Mouse (Mus musculus): Measurements from ENCODE around the gene Sp7. TPM values are rescaled to one million over a fixed set of nuclear protein-coding genes. Genes with fewer than 3 reads are reported as not detected.

Sp7 gene
- polyA plus RNA-seq, 1 experiment from 2014 or later, result 0.21 TPM

- ATAC-seq (ENCODE audit: low FRiP score, low TSS enrichment), result no peak
- H3K27ac ChIP-seq (replicated peaks; ENCODE audit: low read depth, low read length), result no peak overlapping the region
- peak overlapping the region; percentile 10; the same call in 1 of the 2 replicates for H3K4me3 ChIP-seq (replicated peaks; ENCODE audit: low read depth, low read length)
- no peaks in the 10 kb centered on the region for H3K9me3 ChIP-seq (ENCODE audit: control insufficient read depth, low read length)
- peak overlapping the region; percentile 41 for H3K4me2 ChIP-seq (ENCODE audit: low read length)
- 0 out of 2 replicates have a peak overlapping the region, but pooled peaks have one; percentile 26 for H3K9ac ChIP-seq (replicated peaks; ENCODE audit: low read length)
- no peaks in the 10 kb centered on the region for H3K36me3 ChIP-seq (ENCODE audit: control insufficient read depth, insufficient read depth, low read length)
- peaks cover 37% of the 10 kb centered on the region for H3K27me3 ChIP-seq (ENCODE audit: control insufficient read depth, insufficient read depth, low read length)
- H3K4me1 ChIP-seq (ENCODE audit: control insufficient read depth, insufficient read depth, low read length), result peaks cover 17% of the 10 kb centered on the region; the same call in 1 of the 2 replicates
- 4% methylated on average over 25 of the region's 25 CpGs for WGBS
- peak; percentile 46 for DNase-seq
These were observed 8.9 kb downstream of the Sp7 start for GRCm38 (mm10) chr15:102358126-102358525.

GRCm38 (mm10) chr15:102356501-102357325 lies 10.3 kb downstream of the Sp7 start:
- DNase-seq, result no peak
- H3K27me3 ChIP-seq (ENCODE audit: control insufficient read depth, insufficient read depth, low read length), result peaks cover 37% of the 10 kb centered on the region

GRCm38 (mm10) chr15:102355871-102356441 lies 11.0 kb downstream of the Sp7 start:
- peaks cover 20% of the 10 kb centered on the region for H3K4me1 ChIP-seq (ENCODE audit: control insufficient read depth, insufficient read depth, low read length)
- peak overlapping the region; percentile 48 for H3K9ac ChIP-seq (replicated peaks; ENCODE audit: low read length)
- ATAC-seq (ENCODE audit: low FRiP score, low TSS enrichment) (peak; percentile 53; the same call in 1 of the 2 replicates), DNase-seq (peak; percentile 64)
- no peaks in the 10 kb centered on the region for H3K36me3 ChIP-seq (ENCODE audit: control insufficient read depth, insufficient read depth, low read length)
- peaks cover 37% of the 10 kb centered on the region for H3K27me3 ChIP-seq (ENCODE audit: control insufficient read depth, insufficient read depth, low read length)
- under 1% methylated on average over 38 of the region's 38 CpGs for WGBS
- H3K4me3 ChIP-seq (replicated peaks; ENCODE audit: low read depth, low read length), result peak overlapping the region; percentile 40
- peak overlapping the region; percentile 68 for H3K27ac ChIP-seq (replicated peaks; ENCODE audit: low read depth, low read length)
- peak overlapping the region; percentile 95 for H3K4me2 ChIP-seq (ENCODE audit: low read length)
- no peaks in the 10 kb centered on the region for H3K9me3 ChIP-seq (ENCODE audit: control insufficient read depth, low read length)

More at GRCm38 (mm10) chr15:102356501-102357325, 10.3 kb downstream of the Sp7 start:
- 22% methylated on average over 16 of the region's 16 CpGs for WGBS
- no peak for ATAC-seq (ENCODE audit: low FRiP score, low TSS enrichment)
- Histone ChIP-seq H3K4me2 (ENCODE audit: low read length) (peak overlapping the region; percentile 95), H3K4me1 (ENCODE audit: control insufficient read depth, insufficient read depth, low read length) (peaks cover 17% of the 10 kb centered on the region; the same call in 1 of the 2 replicates), H3K4me3 (replicated peaks; ENCODE audit: low read depth, low read length) (peak overlapping the region; percentile 40; the same call in 1 of the 2 replicates), H3K36me3 (ENCODE audit: control insufficient read depth, insufficient read depth, low read length) (no peaks in the 10 kb centered on the region), H3K27ac (replicated peaks; ENCODE audit: low read depth, low read length) (no peak overlapping the region), H3K9ac (replicated peaks; ENCODE audit: low read length) (peak overlapping the region; percentile 48; the same call in 1 of the 2 replicates), H3K9me3 (ENCODE audit: control insufficient read depth, low read length) (no peaks in the 10 kb centered on the region)

- Histone ChIP-seq H3K4me3 (replicated peaks; ENCODE audit: low read depth, low read length) (peak overlapping the region; percentile 40), H3K4me1 (ENCODE audit: control insufficient read depth, insufficient read depth, low read length) (peaks cover 20% of the 10 kb centered on the region), H3K9me3 (ENCODE audit: control insufficient read depth, low read length) (no peaks in the 10 kb centered on the region), H3K4me2 (ENCODE audit: low read length) (peak overlapping the region; percentile 95), H3K27ac (replicated peaks; ENCODE audit: low read depth, low read length) (peak overlapping the region; percentile 68), H3K9ac (replicated peaks; ENCODE audit: low read length) (peak overlapping the region; percentile 48), H3K36me3 (ENCODE audit: control insufficient read depth, insufficient read depth, low read length) (no peaks in the 10 kb centered on the region), H3K27me3 (ENCODE audit: control insufficient read depth, insufficient read depth, low read length) (peaks cover 37% of the 10 kb centered on the region)
- under 1% methylated on average over 48 of the region's 49 CpGs for WGBS
- peak; percentile 66; the same call in 1 of the 2 replicates for ATAC-seq (ENCODE audit: low FRiP score, low TSS enrichment)
- DNase-seq, result peak; percentile 77
These were observed 11.7 kb downstream of the Sp7 start for GRCm38 (mm10) chr15:102355134-102355870.

GRCm38 (mm10) chr15:102353986-102354385 lies 13.0 kb downstream of the Sp7 start:
- Histone ChIP-seq H3K4me1 (ENCODE audit: control insufficient read depth, insufficient read depth, low read length) (peaks cover 25% of the 10 kb centered on the region), H3K4me3 (replicated peaks; ENCODE audit: low read depth, low read length) (no peak overlapping the region), H3K27me3 (ENCODE audit: control insufficient read depth, insufficient read depth, low read length) (peaks cover 32% of the 10 kb centered on the region), H3K27ac (replicated peaks; ENCODE audit: low read depth, low read length) (no peak overlapping the region), H3K9me3 (ENCODE audit: control insufficient read depth, low read length) (no peaks in the 10 kb centered on the region), H3K36me3 (ENCODE audit: control insufficient read depth, insufficient read depth, low read length) (no peaks in the 10 kb centered on the region), H3K4me2 (ENCODE audit: low read length) (no peak overlapping the region), H3K9ac (replicated peaks; ENCODE audit: low read length) (no peak overlapping the region)
- WGBS, result 90% methylated on average over 2 of the region's 2 CpGs
- no peak for ATAC-seq (ENCODE audit: low FRiP score, low TSS enrichment)
- no peak for DNase-seq

DNA sequence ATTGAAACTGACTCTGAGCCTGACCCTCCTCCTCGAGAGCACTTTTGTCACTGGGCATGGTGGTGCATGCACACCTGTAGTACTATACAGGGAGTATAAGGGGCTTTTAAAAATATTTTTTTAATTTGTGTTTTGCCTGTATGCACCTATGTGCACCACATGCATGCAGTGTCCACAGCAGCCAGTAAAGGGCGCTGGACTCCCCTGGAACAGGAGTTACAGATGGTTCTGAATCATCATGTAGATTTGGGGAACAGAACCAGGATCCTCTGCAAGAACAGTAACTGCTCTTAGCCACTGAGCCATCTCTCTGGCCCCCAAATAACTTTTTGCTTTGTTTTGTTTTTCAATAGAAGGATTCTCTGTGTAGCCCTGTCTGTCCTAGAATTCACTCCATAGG lies 14.8 kb downstream of the Sp7 start:
- H3K9me3 ChIP-seq (ENCODE audit: control insufficient read depth, low read length), result no peaks in the 10 kb centered on the region
- no peak overlapping the region for H3K27ac ChIP-seq (replicated peaks; ENCODE audit: low read depth, low read length)
- WGBS, result 64% methylated on average over 2 of the region's 2 CpGs
- ATAC-seq (ENCODE audit: low FRiP score, low TSS enrichment), result no peak
- H3K9ac ChIP-seq (replicated peaks; ENCODE audit: low read length), result no peak overlapping the region
- peaks cover 14% of the 10 kb centered on the region for H3K27me3 ChIP-seq (ENCODE audit: control insufficient read depth, insufficient read depth, low read length)
- H3K4me2 ChIP-seq (ENCODE audit: low read length), result no peak overlapping the region
- H3K4me1 ChIP-seq (ENCODE audit: control insufficient read depth, insufficient read depth, low read length), result peaks cover 16% of the 10 kb centered on the region
- DNase-seq, result no peak
- H3K4me3 ChIP-seq (replicated peaks; ENCODE audit: low read depth, low read length), result no peak overlapping the region
- 0 out of 2 replicates have a peak, but pooled peaks cover under 1% of the 10 kb centered on the region for H3K36me3 ChIP-seq (ENCODE audit: control insufficient read depth, insufficient read depth, low read length)

GRCm38 (mm10) chr15:102350942-102351291 lies 16.1 kb downstream of the Sp7 start:
- WGBS, result 12% methylated on average over 11 of the region's 11 CpGs
- Histone ChIP-seq H3K27ac (replicated peaks; ENCODE audit: low read depth, low read length) (no peak overlapping the region), H3K4me3 (replicated peaks; ENCODE audit: low read depth, low read length) (peak overlapping the region; percentile 62), H3K9ac (replicated peaks; ENCODE audit: low read length) (peak overlapping the region; percentile 44; the same call in 1 of the 2 replicates), H3K4me2 (ENCODE audit: low read length) (peak overlapping the region; percentile 94), H3K27me3 (ENCODE audit: control insufficient read depth, insufficient read depth, low read length) (peaks cover 2% of the 10 kb centered on the region; the same call in 1 of the 2 replicates), H3K4me1 (ENCODE audit: control insufficient read depth, insufficient read depth, low read length) (peaks cover 13% of the 10 kb centered on the region), H3K9me3 (ENCODE audit: control insufficient read depth, low read length) (no peaks in the 10 kb centered on the region), H3K36me3 (ENCODE audit: control insufficient read depth, insufficient read depth, low read length) (0 out of 2 replicates have a peak, but pooled peaks cover 9% of the 10 kb centered on the region)
- ATAC-seq (ENCODE audit: low FRiP score, low TSS enrichment), result no peak
- no peak for DNase-seq
